Mouse (Mus musculus): ENCODE data around the gene A030005K14Rik.

The A030005K14Rik gene

DNA sequence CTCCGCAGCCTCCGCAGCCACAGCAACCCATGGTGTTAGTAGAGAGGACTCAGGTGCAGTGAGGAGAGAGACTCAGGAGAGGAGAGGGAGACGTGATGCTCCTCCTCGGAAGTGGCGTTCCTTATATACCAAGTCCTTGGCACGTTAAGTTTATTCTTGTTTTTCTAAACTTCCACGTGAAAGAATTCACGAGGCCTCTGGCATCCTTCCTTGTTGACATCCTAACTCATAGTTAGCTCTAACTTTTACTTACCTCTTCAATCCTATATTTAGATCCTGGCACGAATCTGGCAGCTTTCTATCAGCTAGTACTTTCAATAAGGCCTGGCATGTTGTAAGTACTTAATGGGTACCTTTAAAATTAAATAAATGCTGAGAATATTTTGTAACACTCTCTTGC, at the start of gene A030005K14Rik:
Gene A030005K14Rik, minus strand, starts transcription at position 101 of the 400 bp plus-strand sequence.
- DNase-seq (ENCODE audit: low spot score in 2 of 2): no peak

DNA sequence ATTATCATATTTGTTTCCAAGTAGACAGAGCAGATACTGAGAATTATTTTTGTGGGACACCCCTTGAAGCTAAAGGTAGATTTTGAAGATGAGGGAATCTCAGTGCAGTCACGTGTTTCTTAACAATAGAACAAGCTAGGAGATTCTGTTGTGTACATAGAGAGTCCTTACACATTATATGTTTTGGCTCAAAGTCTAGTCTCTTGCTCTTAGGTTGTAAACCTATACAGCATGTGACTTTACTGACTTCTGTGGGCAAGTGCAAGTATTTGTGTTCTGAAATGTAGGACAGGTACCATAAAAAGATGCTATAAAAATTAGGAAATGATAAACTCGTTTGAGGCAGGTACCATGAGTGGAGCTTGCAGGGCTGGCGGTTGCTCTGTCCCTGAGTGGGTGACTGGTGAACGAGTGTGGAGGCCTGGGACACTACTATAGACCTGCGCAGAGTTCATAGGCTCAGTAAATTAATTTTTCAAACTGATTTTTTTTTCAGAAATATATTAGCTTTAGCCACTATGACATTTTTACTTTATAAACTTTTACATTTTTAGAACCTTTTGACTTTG, 48.3 kb upstream of the A030005K14Rik start:
- no peak for DNase-seq (ENCODE audit: low spot score in 2 of 2)

DNA sequence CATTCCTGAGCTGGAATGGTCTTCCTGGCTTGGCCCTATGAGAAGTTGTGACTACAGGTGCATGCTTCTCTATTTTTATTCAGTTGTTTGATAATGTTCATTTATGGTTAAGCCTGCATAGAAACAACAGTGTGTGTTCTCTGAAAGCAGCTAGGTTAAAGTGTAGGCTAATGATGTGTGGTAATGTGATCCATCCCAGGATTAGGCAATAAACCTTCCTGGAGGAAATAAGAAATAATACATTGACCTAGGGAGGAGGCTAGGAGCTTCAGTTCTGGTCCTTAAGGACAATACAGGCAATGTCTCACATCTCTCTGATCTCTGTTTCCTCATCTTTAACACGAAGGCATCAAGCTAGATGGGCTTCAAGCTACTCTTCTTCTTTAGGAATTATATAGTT, 46.3 kb upstream of the A030005K14Rik start:
- DNase-seq (ENCODE audit: low spot score in 2 of 2): no peak

DNA sequence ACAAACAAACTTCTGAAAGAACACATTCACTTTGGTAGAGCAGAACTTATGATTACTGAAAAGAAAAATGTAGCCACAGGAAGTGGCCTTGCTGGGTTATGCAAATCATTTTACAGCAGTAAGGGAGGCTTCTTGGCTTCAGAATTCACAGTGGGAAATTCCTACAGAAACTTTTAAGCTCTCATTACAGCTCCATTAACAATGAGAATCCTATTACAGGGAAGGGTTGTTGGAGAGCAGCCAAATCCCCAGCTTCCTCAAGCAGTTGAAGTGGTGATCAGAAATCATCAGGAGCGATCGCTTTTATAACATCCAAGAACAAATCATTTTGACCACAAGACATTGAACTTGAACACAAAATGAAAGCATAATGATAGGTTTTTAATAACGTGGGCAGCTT, 42.7 kb upstream of the A030005K14Rik start:
- no peak for DNase-seq (ENCODE audit: low spot score in 2 of 2)

DNA sequence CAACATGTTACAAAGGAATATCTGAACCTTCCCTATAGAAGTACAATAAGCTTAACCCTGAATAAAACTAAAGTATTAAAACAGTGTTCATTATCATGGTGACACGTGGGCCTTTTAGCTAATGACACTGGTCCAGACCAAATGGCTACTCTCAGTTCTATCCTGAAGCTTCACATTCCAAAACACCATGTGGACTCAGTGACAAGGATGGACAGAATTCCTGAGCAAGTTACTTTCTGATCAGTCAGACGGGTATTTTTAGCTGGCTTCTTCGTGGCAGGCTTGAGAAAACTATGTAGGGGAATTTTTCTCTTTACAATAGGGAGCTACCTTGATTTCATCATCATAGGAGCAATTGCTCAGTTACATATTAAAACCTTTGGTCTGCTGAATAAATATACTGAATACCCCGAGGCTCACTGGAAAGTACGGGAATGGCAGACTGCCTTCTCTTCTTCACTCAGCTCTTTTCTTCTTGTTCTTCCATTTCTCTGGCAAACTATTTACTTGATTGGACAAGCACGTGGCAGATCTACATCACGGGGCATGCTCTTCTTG, 40.5 kb upstream of the A030005K14Rik start:
- no peak for DNase-seq (ENCODE audit: low spot score in 2 of 2)

DNA sequence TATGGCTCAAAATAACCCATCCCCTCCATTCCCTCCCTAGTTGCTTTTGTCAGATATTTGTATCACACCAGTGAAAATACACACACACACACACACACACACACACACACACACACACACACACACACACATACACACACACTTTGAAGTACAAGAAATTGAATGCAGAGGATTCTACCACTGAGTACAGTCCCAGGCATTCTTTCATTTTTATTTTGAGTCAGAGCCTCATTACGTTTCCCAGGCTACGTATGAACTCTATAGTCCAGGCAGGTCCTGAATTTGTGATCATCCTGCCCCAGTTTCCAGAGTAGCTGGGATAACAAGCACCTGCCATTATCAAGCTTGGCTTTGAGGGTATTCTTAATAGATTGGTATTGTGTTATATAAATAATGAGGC, 40.0 kb upstream of the A030005K14Rik start:
- DNase-seq (ENCODE audit: low spot score in 2 of 2): no peak

DNA sequence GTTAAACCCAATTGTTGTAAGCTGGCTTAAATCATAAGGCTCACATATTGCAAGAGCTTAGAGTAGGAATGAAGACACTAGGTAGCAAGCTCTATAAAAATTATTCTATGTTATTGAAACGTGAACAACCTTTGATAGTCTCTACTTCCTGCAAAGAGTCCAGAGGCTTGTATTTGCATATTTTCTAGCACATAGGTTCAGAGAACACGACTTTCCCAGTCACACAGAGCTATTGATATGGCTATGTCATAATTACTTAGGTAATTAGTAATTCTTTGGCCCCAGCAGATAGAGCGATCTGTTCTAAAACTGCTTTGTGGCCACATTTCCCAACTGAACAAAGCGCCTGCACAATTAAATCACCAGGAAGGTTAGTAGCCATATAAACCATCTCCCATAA, 37.8 kb upstream of the A030005K14Rik start:
- no peak for DNase-seq (ENCODE audit: low spot score in 2 of 2)

DNA sequence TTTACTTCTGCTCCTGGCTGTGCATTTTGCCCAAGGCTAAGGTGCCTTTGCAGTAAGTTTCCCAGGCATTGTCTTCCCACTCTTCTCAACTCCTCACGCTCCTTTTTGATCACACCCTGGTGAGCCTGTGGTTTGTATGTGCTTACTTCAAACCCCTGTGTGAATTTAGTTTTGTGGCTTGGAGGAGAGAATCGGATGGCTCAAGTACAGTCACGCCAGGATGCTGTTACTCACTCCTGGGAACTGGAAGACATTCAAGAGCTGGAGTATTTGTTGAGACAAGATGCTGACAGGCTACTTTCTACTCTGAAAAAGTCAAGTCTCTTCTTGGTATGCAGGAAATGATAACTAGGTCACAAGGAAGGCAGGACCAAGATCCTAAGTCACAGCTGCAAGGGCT, 32.1 kb upstream of the A030005K14Rik start:
- DNase-seq (ENCODE audit: low spot score in 2 of 2): no peak

DNA sequence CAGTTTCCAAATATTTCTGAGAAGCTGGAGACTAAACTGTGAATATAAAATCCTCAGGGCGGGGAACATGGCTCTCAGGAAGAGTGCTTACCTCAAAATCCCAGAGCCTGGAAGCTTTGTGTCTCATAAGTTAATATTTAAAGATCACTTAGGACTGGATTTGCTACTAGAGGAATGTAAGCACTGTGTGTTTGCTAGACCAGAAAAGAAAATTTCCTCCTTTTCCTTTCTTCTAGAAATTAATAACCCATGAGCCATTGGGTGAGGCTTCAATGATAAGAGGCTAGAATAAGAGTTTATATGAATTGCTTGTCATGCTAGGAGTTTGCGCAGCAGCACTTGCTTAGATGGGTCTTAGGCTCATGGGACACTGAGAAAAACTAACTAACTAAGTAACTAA, 25.6 kb upstream of the A030005K14Rik start:
- DNase-seq (ENCODE audit: low spot score in 2 of 2): no peak

DNA sequence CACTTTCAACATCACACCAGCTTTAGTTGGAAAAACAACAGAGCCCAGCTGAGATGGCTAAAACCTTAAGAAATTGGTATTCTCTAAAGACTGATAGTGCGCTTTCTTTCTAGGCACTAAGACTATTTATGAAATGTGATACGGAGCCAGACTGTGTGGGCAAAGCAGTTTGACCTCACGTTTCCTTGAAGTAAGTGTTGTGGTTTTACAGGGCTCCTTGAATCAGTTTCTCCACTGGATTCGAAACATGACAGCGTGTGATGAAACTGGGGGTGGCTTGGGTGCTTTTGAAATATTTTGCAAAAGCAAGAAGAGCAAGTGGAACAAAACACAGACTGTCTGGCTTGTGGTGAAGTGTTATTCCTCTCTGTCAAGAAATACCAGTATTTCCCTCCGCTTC, 17.8 kb upstream of the A030005K14Rik start:
- no peak for DNase-seq (ENCODE audit: low spot score in 2 of 2)

DNA sequence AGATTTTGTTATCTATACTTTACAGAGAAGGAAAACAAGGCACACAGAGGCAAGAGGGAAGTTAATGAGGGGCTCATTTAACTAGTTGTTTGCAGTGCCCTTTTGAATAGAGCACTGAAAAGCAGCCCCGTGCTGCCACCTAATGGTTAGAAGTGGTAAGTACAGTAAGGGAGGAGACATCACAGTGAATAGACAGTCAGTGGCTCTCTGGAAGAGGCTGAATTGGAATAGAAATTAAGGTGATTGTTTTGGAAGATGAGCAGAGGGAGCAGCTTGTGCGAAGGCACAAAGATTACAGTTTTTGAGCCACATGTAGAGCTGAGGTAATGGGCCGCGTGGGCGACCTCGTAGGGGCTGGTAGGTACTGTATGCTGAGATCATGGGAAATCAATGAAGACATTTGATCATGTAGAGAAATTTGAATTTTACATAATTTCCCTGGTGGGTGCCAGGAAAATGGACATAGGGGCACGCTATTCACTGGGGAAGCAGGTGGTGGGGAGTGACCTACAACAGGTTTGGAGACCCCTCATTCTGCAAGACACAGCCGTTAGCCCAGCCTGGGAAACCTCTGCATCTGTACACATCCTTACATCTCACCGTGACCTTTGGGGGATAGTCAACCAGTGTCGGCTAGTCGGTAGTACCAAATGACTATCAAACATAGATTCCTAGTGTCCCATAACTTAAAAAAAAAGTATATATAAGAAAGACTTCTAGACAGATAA, 17.2 kb upstream of the A030005K14Rik start:
- DNase-seq (ENCODE audit: low spot score in 2 of 2): no peak

DNA sequence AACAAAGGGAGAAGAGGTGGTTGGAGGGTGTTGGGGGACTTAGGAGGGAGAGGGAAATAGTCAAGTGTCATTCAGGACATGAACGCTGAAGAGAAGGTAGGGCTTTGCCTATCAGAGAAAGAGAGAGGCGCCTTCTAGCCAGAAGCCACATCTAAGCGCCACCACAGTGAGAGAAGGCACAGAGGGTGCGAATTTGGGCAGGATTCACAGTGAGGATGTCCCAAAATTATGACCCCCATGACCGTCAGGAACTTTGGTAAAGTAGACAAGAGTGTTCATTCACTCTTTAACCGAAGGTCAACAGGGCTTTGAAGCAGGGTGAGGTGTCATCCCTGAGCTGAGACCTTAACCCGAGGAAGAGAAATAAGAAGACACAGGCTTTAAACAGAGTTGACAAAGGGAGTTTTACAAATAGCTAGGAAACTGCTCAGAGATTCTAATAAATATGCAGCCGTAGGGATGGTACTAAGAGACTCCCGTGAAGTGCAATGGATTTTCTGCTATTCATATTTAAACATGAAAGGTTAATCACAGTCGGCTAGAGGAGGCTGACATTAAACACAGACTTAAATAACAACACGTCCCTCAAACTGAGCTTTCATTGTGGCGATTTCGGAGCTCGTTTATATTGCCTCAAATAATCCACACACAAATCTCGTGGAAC, 16.5 kb upstream of the A030005K14Rik start:
- no peak for DNase-seq (ENCODE audit: low spot score in 2 of 2)

DNA sequence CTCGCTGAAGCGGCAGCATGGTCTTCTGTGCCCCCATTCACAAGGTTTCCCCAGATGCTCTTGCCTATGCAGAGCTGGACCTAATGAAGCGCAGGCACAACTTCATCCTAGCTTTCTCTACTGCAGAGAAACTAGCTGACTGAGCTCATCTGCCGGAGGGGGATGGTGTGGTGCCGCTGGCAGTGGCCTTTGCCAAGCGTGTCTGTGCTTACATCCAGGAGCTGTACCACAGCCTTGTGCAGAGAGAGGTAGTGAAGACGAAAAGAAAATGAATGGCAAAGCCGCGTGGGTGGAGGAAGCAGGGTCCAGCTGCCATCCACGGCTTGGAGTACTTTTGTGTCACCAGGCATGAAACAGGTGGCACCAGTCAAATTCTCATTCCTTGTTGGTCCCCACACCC, 8.0 kb upstream of the A030005K14Rik start:
- DNase-seq (ENCODE audit: low spot score in 2 of 2): no peak

DNA sequence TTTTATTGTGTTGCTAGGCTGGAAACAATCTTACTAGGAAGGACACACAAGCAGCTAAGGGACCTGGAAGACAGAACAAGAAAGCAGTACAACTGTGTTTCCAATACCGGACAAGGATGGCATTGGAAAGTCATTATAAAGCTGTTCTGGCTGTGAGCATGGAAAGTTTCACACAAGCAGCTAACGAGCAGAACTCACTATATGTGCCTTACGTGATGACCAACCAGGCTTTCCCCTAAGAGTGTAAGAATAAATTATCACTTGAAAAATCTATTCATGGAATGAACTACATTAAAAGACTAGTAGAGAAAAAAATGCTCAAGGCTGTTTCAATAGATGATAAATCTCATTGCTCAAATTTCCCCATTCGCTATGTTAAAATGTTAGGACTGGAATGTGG, 7.4 kb upstream of the A030005K14Rik start:
- DNase-seq (ENCODE audit: low spot score in 2 of 2): no peak

DNA sequence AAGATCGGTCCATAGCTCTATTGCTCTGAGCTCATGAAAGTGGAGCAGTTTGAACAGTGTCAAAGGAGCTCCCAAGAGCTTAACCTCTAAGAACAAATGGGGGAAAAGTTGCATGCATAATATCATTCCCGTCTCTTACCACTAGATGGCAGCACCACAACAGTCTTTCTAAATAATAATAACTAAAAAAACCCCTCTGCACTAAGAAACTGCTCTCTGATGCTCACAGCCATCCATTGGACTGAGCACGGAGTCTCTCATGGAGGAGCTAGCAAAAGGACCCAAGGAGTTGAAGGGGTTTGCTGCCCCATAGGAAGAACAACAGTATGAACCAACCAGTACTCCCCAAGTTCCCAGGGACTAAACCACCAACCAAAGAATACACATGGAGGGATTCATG, 5.7 kb upstream of the A030005K14Rik start:
- DNase-seq (ENCODE audit: low spot score in 2 of 2): no peak

DNA sequence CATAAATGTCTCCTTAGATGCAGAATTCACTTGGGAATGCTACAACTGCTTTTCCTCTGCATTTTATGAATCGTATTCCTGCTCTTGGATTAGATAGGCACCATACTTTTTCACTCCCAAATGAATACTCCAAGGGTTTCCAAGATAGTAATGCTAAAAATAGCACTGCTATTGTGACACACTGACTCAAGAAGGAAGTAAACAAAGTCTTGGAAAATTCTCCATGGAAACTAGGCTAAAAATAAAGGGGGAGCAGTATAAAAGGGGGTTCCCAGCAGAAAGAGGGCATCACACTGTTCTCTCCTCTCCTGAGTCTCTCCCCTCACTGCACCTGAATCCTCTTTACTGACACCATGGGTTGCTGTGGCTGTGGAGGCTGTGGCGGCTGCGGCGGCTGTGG, 1.5 kb upstream of the A030005K14Rik start, which contains the start of gene Krtap28-13:
Gene Krtap28-13, plus strand, starts transcription at position 288 of the 400 bp plus-strand sequence.
- no peak for DNase-seq (ENCODE audit: low spot score in 2 of 2)

DNA sequence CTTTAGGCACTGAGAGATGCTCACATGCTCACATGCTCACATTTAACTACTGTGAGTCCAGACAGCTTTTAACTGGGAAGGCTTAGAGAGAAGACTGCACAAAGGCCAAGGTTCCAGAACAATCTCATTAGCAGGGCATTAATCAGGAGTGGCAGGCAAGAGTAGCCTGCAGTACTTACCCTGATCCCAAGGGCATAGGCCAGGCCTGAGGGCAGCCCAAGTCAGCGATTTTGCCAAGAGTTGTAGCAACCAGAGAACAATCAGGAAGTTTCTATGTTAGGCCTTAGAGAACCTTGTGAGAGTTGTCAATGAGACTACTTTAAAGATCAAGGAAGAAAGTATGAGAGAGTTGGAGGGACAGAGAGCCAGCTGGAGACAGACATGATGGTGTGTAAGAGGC, 697 bp downstream of the A030005K14Rik start:
- no peak for DNase-seq (ENCODE audit: low spot score in 2 of 2)

DNA sequence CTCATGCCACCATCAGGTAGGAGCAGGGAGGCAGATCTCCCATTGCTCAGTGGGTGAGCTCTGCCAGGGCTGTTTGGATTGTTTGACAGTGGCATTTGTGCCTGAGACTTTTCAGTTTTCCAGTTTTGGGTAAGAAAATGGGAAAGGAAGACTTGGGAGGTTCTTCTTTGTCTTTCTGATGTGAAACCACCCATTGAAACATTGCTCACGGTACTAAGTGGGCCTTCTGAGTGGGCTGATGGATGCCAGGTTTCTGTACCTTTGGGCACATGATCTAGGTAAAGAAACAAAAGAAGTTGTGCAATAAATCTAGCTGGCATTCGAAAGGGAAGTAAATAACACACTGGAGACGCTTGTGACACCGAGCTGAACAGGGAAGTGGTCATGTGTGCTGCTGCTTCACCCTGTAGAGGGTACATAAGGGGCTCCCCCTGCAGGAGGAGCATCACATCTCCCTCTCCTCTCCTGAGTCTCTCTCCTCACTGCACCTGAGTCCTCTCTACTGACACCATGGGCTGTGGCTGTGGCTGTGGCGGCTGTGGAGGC, 14.2 kb downstream of the A030005K14Rik start, which contains the start of gene Gm47969:
Gene Gm47969, plus strand, starts transcription at position 51 of the 546 bp plus-strand sequence.
- no peak for DNase-seq (ENCODE audit: low spot score in 2 of 2)

DNA sequence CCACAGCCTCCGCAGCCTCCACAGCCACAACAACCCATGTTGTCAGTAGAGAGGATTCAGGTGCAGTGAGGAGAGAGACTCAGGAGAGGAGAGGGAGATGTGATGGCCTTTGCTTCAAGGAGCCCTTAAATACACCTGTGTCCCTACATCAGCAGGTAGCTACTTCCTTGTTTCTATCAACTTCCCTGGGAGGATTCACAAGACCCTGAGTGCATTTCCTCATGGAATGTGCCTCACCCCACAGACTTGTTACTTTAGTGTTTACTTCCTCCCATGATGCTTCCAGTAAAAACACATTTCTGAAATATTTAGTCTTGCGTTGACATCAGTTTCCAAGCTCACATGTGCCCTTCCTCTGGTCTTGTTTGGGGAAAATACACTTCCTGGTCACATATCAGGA, 16.8 kb downstream of the A030005K14Rik start, which contains the start of gene Krtap28-10:
Gene Krtap28-10, minus strand, starts transcription at position 101 of the 400 bp plus-strand sequence.
- DNase-seq (ENCODE audit: low spot score in 2 of 2): no peak

DNA sequence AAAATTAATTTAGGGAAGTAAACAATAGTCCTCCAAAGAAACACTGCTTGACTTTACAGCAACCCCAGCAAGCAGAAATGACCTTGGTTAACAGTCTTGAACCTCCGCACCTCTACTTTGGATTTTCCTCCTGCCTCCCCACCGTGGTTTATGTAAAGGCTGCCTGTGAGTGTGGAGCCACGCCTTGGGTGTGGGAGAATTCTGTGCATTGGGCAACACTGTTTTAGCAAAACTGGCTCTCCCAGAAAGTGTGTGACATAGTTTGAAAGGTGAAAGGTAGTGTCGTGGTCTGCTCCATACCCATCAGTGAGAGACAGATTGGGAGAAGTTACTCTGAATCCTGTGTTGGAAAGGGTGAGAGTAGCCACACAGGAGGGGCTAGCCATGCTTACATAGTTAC, 20.1 kb downstream of the A030005K14Rik start:
- DNase-seq (ENCODE audit: low spot score in 2 of 2): no peak

DNA sequence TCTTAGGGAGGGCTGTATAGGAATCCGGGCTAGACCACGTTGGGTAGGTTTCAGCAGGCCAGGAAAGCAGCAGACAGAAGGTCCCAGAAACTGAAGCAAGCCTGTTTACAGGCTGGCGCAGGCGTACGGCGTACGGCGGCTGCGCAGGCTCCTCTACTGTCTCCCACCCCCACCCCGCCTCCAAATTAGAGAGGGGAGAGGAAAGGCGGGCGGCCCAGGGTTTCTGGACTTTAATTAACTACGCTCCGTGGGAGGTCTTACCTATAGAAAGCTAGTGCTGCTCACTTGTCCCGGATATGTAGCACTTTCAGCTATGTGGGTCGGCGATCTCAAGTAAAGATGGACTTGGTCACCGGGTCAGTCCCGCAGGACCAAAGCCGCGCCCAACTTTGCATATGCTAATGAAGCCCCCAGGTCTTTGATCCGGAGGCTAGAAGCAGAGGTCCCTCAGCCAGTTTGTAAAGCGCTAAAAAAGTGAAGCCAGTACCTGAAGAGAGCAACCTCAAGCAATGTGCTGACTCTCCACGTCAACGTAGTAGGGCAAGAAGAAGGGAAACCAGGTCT, 21.0 kb downstream of the A030005K14Rik start, which contains the start of gene Slc19a3:
Gene Slc19a3, minus strand, starts transcription at position 340 of the 564 bp plus-strand sequence.
- no peak for DNase-seq (ENCODE audit: low spot score in 2 of 2)
